Mouse (Mus musculus): ENCODE measurements at regions not wholly inside any gene's neighbourhood (a gene's known extent, or its start where the extent isn't known, plus 50 kb on each side); places are given as distances from the start of the nearest gene placed in this dataset.

GRCm38 (mm10) chr11:112855975-112856374, 74.0 kb downstream of the Sox9 start:
- peaks cover 7% of the 10 kb centered on the region for H3K4me1 ChIP-seq (ENCODE audit: control insufficient read depth, insufficient read depth, low read length)
- 0 out of 2 replicates have a peak, but pooled peaks cover 6% of the 10 kb centered on the region for H3K9me3 ChIP-seq (ENCODE audit: control insufficient read depth, low read length)
- 67% methylated on average over 5 of the region's 5 CpGs for WGBS
- DNase-seq, result no peak
- H3K27me3 ChIP-seq (ENCODE audit: control insufficient read depth, insufficient read depth, low read length), result no peaks in the 10 kb centered on the region
- no peaks in the 10 kb centered on the region for H3K36me3 ChIP-seq (ENCODE audit: control insufficient read depth, insufficient read depth, low read length)
- H3K4me2 ChIP-seq (ENCODE audit: low read length), result no peak overlapping the region
- no peak overlapping the region for H3K4me3 ChIP-seq (replicated peaks; ENCODE audit: low read depth, low read length)
- no peak for ATAC-seq (ENCODE audit: low FRiP score, low TSS enrichment)
- no peak overlapping the region for H3K27ac ChIP-seq (replicated peaks; ENCODE audit: low read depth, low read length)
- no peak overlapping the region for H3K9ac ChIP-seq (replicated peaks; ENCODE audit: low read length)

GRCm38 (mm10) chr11:112859309-112859708, 77.3 kb downstream of the Sox9 start:
- Histone ChIP-seq H3K9me3 (ENCODE audit: control insufficient read depth, low read length) (0 out of 2 replicates have a peak, but pooled peaks cover 6% of the 10 kb centered on the region), H3K4me1 (ENCODE audit: control insufficient read depth, insufficient read depth, low read length) (peaks cover 13% of the 10 kb centered on the region), H3K4me3 (replicated peaks; ENCODE audit: low read depth, low read length) (no peak overlapping the region), H3K27ac (replicated peaks; ENCODE audit: low read depth, low read length) (no peak overlapping the region), H3K4me2 (ENCODE audit: low read length) (no peak overlapping the region), H3K27me3 (ENCODE audit: control insufficient read depth, insufficient read depth, low read length) (no peaks in the 10 kb centered on the region), H3K36me3 (ENCODE audit: control insufficient read depth, insufficient read depth, low read length) (no peaks in the 10 kb centered on the region), H3K9ac (replicated peaks; ENCODE audit: low read length) (no peak overlapping the region)
- DNase-seq (peak; percentile 54), ATAC-seq (ENCODE audit: low FRiP score, low TSS enrichment) (no peak)
- WGBS, result 59% methylated on average over 7 of the region's 7 CpGs

GRCm38 (mm10) chr11:112860797-112861196, 78.8 kb downstream of the Sox9 start:
- peak; percentile 82 for ATAC-seq (ENCODE audit: low FRiP score, low TSS enrichment)
- peak overlapping the region; percentile 38 for H3K27ac ChIP-seq (replicated peaks; ENCODE audit: low read depth, low read length)
- H3K4me1 ChIP-seq (ENCODE audit: control insufficient read depth, insufficient read depth, low read length), result peaks cover 13% of the 10 kb centered on the region
- H3K9me3 ChIP-seq (ENCODE audit: control insufficient read depth, low read length), result 0 out of 2 replicates have a peak, but pooled peaks cover 6% of the 10 kb centered on the region
- DNase-seq, result peak; percentile 75
- no peak overlapping the region for H3K4me3 ChIP-seq (replicated peaks; ENCODE audit: low read depth, low read length)
- H3K4me2 ChIP-seq (ENCODE audit: low read length), result peak overlapping the region; percentile 5; the same call in 1 of the 2 replicates
- H3K27me3 ChIP-seq (ENCODE audit: control insufficient read depth, insufficient read depth, low read length), result no peaks in the 10 kb centered on the region
- WGBS, result 5% methylated on average over 11 of the region's 11 CpGs
- peak overlapping the region; percentile 9; the same call in 1 of the 2 replicates for H3K9ac ChIP-seq (replicated peaks; ENCODE audit: low read length)
- no peaks in the 10 kb centered on the region for H3K36me3 ChIP-seq (ENCODE audit: control insufficient read depth, insufficient read depth, low read length)

- ATAC-seq (ENCODE audit: low FRiP score, low TSS enrichment) (no peak), DNase-seq (no peak)
- peak overlapping the region; percentile 38 for H3K27ac ChIP-seq (replicated peaks; ENCODE audit: low read depth, low read length)
- H3K9me3 ChIP-seq (ENCODE audit: control insufficient read depth, low read length), result 0 out of 2 replicates have a peak, but pooled peaks cover 6% of the 10 kb centered on the region
- peak overlapping the region; percentile 5; the same call in 1 of the 2 replicates for H3K4me2 ChIP-seq (ENCODE audit: low read length)
- peaks cover 13% of the 10 kb centered on the region for H3K4me1 ChIP-seq (ENCODE audit: control insufficient read depth, insufficient read depth, low read length)
- WGBS, result 37% methylated on average over 5 of the region's 5 CpGs
- H3K27me3 ChIP-seq (ENCODE audit: control insufficient read depth, insufficient read depth, low read length), result no peaks in the 10 kb centered on the region
- H3K36me3 ChIP-seq (ENCODE audit: control insufficient read depth, insufficient read depth, low read length), result no peaks in the 10 kb centered on the region
- no peak overlapping the region for H3K4me3 ChIP-seq (replicated peaks; ENCODE audit: low read depth, low read length)
- no peak overlapping the region for H3K9ac ChIP-seq (replicated peaks; ENCODE audit: low read length)
Measured at GRCm38 (mm10) chr11:112861233-112861632, 79.2 kb downstream of the Sox9 start.

GRCm38 (mm10) chr11:112865836-112866235, 83.8 kb downstream of the Sox9 start:
- H3K4me1 ChIP-seq (ENCODE audit: control insufficient read depth, insufficient read depth, low read length), result peaks cover 27% of the 10 kb centered on the region
- 88% methylated on average over 9 of the region's 9 CpGs for WGBS
- no peaks in the 10 kb centered on the region for H3K27me3 ChIP-seq (ENCODE audit: control insufficient read depth, insufficient read depth, low read length)
- H3K9ac ChIP-seq (replicated peaks; ENCODE audit: low read length), result no peak overlapping the region
- no peak overlapping the region for H3K27ac ChIP-seq (replicated peaks; ENCODE audit: low read depth, low read length)
- ATAC-seq (ENCODE audit: low FRiP score, low TSS enrichment), result no peak
- H3K4me3 ChIP-seq (replicated peaks; ENCODE audit: low read depth, low read length), result no peak overlapping the region
- no peaks in the 10 kb centered on the region for H3K9me3 ChIP-seq (ENCODE audit: control insufficient read depth, low read length)
- H3K36me3 ChIP-seq (ENCODE audit: control insufficient read depth, insufficient read depth, low read length), result no peaks in the 10 kb centered on the region
- no peak overlapping the region for H3K4me2 ChIP-seq (ENCODE audit: low read length)
- no peak for DNase-seq

- Histone ChIP-seq H3K27me3 (ENCODE audit: control insufficient read depth, insufficient read depth, low read length) (no peaks in the 10 kb centered on the region), H3K4me3 (replicated peaks; ENCODE audit: low read depth, low read length) (no peak overlapping the region), H3K4me2 (ENCODE audit: low read length) (peak overlapping the region; percentile 46), H3K9me3 (ENCODE audit: control insufficient read depth, low read length) (no peaks in the 10 kb centered on the region), H3K27ac (replicated peaks; ENCODE audit: low read depth, low read length) (peak overlapping the region; percentile 77), H3K9ac (replicated peaks; ENCODE audit: low read length) (0 out of 2 replicates have a peak overlapping the region, but pooled peaks have one; percentile 13), H3K4me1 (ENCODE audit: control insufficient read depth, insufficient read depth, low read length) (peaks cover 41% of the 10 kb centered on the region), H3K36me3 (ENCODE audit: control insufficient read depth, insufficient read depth, low read length) (no peaks in the 10 kb centered on the region)
- WGBS, result 7% methylated on average over 5 of the region's 5 CpGs
- ATAC-seq (ENCODE audit: low FRiP score, low TSS enrichment) (no peak), DNase-seq (no peak)
Measured at GRCm38 (mm10) chr11:112869571-112869970, 87.5 kb downstream of the Sox9 start.

GRCm38 (mm10) chr11:112870201-112871035, 88.4 kb downstream of the Sox9 start:
- Histone ChIP-seq H3K27ac (replicated peaks; ENCODE audit: low read depth, low read length) (peak overlapping the region; percentile 77), H3K4me1 (ENCODE audit: control insufficient read depth, insufficient read depth, low read length) (peaks cover 41% of the 10 kb centered on the region), H3K9ac (replicated peaks; ENCODE audit: low read length) (peak overlapping the region; percentile 13; the same call in 1 of the 2 replicates), H3K36me3 (ENCODE audit: control insufficient read depth, insufficient read depth, low read length) (no peaks in the 10 kb centered on the region), H3K4me2 (ENCODE audit: low read length) (peak overlapping the region; percentile 46), H3K4me3 (replicated peaks; ENCODE audit: low read depth, low read length) (0 out of 2 replicates have a peak overlapping the region, but pooled peaks have one; percentile 1), H3K9me3 (ENCODE audit: control insufficient read depth, low read length) (no peaks in the 10 kb centered on the region), H3K27me3 (ENCODE audit: control insufficient read depth, insufficient read depth, low read length) (no peaks in the 10 kb centered on the region)
- DNase-seq (peak; percentile 92), ATAC-seq (ENCODE audit: low FRiP score, low TSS enrichment) (peak; percentile 94)
- WGBS, result under 1% methylated on average over 17 of the region's 17 CpGs

GRCm38 (mm10) chr11:112872677-112873367, 90.8 kb downstream of the Sox9 start:
- Histone ChIP-seq H3K4me2 (ENCODE audit: low read length) (no peak overlapping the region), H3K4me1 (ENCODE audit: control insufficient read depth, insufficient read depth, low read length) (peaks cover 41% of the 10 kb centered on the region), H3K4me3 (replicated peaks; ENCODE audit: low read depth, low read length) (no peak overlapping the region), H3K27ac (replicated peaks; ENCODE audit: low read depth, low read length) (peak overlapping the region; percentile 46), H3K36me3 (ENCODE audit: control insufficient read depth, insufficient read depth, low read length) (no peaks in the 10 kb centered on the region), H3K27me3 (ENCODE audit: control insufficient read depth, insufficient read depth, low read length) (no peaks in the 10 kb centered on the region), H3K9me3 (ENCODE audit: control insufficient read depth, low read length) (no peaks in the 10 kb centered on the region), H3K9ac (replicated peaks; ENCODE audit: low read length) (no peak overlapping the region)
- 27% methylated on average over 11 of the region's 11 CpGs for WGBS
- DNase-seq (peak; percentile 55), ATAC-seq (ENCODE audit: low FRiP score, low TSS enrichment) (no peak)
